Mouse (Mus musculus) Muller cell, postnatal 12 days (primary cell): ENCODE measurements around the gene Rgs10.

Experiments
- DNase-seq: peaks from one replicate; pipeline ENCODE4 v3.0.0-alpha.2; 2015; ENCODE audit errors: inconsistent ontology term

Rgs10 gene

GRCm38 (mm10) chr7:128410708-128411413 is 7.7 kb downstream of the Rgs10 start:
- DNase-seq = no peak

DNA sequence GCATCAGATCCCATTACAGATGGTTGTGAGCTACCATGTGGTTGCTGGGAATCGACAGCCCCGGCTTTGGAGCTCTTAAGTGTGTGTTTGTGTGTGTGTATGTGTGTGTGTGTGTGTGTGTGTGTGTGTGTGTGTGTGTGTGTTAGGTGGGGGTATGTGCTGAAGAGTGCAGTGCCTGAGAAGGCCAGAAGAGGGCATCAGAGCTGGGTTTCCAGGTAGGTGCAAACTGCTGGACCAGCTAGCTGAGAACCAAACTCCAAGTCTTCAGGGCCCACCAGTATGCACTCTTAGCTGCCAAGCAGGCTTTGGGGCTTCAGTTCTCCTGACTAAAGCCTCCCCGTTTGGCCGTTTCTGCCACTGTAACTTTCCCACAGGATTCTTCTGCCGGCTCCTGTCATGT is 10.3 kb downstream of the Rgs10 start:
- no peak for DNase-seq

DNA sequence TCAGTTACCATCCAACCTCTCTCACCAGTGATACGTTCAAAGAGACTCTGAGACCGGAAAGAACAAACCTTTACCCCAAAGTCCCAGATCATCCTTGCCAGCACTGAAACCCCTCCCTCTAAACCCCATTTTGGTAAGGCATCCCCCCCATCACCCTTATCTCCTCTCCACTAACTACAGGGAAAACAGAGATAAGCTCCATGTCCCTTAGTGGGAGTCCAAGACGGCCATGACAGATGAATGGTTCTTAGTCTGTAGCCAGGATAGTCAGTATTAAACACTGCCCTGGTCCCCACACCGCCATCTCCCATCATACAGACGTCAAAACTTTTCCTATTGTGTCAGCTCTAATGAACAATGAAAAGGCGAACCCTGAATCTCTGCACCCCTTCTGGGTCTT is 14.6 kb downstream of the Rgs10 start:
- DNase-seq = no peak

GRCm38 (mm10) chr7:128403586-128403985 is 15.0 kb downstream of the Rgs10 start:
- DNase-seq = no peak

- no peak for DNase-seq
These were observed 15.4 kb downstream of the Rgs10 start for GRCm38 (mm10) chr7:128403128-128403527.

GRCm38 (mm10) chr7:128402577-128402976 is 16.0 kb downstream of the Rgs10 start:
- DNase-seq = no peak

GRCm38 (mm10) chr7:128398664-128399063 is 19.9 kb downstream of the Rgs10 start:
- DNase-seq = no peak

GRCm38 (mm10) chr7:128397066-128397465 is 21.5 kb downstream of the Rgs10 start:
- no peak for DNase-seq

DNA sequence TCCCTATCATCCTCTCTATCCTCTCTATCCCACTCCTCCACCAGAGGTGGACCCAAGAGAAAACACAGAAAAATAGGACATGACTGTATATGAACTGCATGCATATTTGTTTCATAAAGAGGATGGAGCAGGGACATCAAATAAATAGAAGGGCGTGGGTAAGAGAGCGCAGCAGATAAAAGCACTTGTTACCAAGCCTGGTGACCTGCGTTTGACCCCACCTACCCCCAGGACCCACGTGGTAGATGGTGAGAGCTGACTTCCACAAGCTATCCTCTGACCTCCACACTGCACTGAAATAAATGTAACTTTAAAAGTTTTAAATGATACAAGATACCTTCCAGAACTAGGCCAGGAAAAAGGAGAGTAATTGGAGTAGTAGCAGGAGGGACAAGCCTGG is 24.8 kb downstream of the Rgs10 start:
- DNase-seq = no peak

DNA sequence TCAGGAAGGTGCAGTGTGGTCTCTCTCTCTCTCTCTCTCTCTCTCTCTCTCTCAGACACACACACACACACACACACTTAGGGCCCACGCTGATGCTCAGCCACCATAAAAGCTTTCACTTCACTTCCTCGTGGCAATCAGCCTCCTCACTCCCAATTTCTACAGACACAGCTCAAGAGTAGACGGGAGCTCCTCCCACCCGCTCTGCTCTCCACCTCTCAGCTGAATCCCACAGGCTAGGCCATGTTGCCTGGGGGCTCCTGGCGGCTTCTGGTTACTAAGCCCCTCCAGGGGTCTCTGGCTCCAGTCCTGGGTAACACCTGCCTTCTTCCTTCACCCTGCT is 25.6 kb downstream of the Rgs10 start:
- DNase-seq = no peak

DNA sequence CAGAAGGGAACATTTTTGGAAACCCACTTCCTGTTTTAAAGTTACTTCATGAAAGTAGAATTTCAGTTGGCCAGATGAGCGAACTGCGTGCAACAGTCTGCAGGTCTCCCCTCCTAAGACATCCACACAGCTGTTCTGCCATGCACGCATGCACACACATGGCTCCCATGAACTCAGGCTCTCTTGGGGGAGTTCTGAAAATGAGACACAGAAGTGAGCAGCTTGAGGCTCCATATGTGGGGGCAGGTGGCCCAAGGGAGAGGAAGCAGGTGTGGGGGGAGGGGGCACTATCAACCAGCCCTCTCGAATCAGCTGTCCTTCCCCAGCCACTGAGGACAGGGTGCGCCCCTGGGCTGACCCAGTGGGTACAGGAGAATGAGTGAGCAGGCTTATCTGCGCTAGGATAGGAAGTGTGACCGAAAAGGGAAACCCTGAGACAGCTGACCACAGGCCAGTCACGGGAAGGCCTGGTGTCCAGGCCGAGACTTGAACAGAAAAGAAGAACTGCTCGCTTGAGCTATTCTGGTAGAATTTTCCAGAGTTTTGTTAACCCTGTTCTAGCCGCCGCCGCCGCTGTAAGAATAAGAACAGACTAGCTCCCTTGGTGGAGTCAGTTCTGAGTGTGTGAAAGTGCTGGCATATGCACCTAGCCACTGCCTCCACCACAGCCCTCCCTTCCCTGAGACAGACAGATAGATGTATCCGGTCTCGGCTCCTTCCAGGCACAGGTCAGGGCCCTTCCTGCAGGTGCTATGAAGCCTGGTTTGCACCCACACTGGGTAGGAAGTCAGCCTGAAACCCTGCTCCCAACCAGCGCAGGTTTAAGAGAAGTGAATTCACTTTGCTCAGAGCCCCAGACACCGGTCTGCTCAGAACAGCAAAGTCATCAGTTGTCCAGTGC is 26.2 kb downstream of the Rgs10 start:
- no peak for DNase-seq

- no peak for DNase-seq
These were observed 27.1 kb downstream of the Rgs10 start for GRCm38 (mm10) chr7:128391267-128392057.

DNA sequence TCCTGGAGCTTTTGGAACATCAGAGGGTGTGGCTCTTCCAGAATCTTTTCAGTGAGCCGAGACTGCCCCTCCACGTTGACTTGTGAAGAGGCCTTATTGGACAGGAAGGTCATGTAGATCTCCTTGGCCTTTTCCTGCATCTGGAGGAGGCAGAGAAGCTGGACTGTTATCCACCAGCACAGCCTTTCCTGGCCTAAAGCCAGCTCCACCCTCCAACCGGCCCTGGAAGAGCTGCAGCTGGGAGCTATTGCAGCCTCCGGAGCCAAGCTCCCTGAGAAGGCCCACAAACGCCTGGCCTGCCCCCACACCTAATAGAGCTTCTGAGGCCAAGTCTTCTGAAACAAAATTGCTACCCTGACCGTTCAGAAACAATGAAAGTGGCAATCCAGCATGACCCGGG is 29.6 kb downstream of the Rgs10 start:
- peak; percentile 35 for DNase-seq

GRCm38 (mm10) chr7:128383726-128384463 is 34.7 kb downstream of the Rgs10 start:
- no peak for DNase-seq

GRCm38 (mm10) chr7:128383189-128383725 is 35.3 kb downstream of the Rgs10 start:
- DNase-seq = no peak

- no peak for DNase-seq
These were observed 36.1 kb downstream of the Rgs10 start for GRCm38 (mm10) chr7:128382527-128382860.

DNA sequence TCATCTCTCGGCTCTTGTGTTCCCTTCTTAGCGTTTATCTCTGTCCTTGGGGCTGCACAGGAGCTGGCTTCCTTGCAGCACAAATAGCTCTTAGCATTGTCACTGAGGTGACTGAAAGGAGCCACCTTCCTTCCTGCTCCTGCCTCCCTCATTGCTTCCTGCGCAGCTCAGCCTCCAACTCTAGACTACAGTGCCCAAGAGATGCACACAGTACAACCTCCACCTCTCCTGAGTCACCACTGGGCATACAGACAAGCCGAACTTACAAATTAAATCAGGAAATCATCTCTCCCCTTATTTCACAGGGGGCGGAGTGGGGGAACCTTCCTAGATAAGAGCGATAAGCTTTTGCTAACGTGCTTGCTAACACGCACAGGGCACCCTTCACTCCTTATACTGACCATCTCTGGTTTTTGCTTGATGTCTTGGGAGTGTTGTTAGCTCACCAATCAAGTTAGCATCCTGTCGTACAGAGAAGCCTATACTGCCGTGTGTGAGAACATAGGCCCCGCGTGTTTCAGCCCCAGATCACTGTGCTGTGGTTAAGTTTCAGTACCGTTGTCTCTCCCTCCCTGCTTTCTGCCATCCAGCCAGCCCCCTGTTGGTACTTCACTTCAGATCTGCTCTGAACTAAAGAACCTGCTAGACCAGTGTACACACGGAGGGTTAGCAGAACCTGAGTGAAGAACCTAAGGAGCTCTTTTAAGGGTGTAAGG is 36.6 kb downstream of the Rgs10 start:
- DNase-seq = no peak

GRCm38 (mm10) chr7:128381001-128381400 is 37.6 kb downstream of the Rgs10 start:
- no peak for DNase-seq

- no peak for DNase-seq
These were observed 39.3 kb downstream of the Rgs10 start for GRCm38 (mm10) chr7:128379162-128379805.

DNA sequence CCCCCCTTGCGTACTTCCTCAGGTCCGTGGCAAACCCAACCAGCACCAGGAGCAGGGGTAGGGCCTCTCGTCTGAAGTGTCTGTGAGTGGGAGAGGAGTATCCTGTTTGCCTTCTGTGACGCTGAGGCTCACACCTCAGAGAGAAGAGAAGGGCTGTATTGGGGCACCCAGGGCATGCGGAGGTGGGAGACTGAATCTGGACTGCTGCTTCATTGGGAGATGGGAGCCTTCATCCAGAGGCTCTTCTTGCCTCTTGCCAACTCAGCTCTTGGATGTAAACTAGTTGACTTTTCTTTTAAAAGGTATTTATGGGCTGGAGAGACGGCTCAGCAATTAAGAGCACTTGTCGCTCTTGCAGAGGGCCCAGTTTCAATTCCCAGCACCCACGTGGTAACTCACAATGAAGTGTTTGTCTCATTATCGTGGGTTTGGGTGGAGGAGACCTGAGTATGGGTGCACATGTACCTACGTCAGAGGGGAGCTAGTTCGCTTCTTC is 42.3 kb downstream of the Rgs10 start:
- no peak for DNase-seq
